Mouse (Mus musculus) midbrain, embryonic 14.5 days (tissue): Measurements from ENCODE around the gene Gm15446. TPM values are rescaled to one million over a fixed set of nuclear protein-coding genes. Genes with fewer than 3 reads are reported as not detected.
"Not testable (repeated sequence)": the region's sequence is repeated elsewhere in the genome, so short reads cannot be mapped to it uniquely, and the experiment has no call there.

Experiments
- ATAC-seq: fragments of 200-750 bp; cut with Nextera tagmentation; 2 replicates; pipeline ENCODE4 v1.8.0; 2017; ENCODE audit warnings: moderate number of reproducible peaks, moderate library complexity; ENCODE audit not compliant: low FRiP score, low TSS enrichment
- DNase-seq: peaks from one replicate; pipeline ENCODE4 v3.0.0-alpha.2; 2015
- H3K27ac ChIP-seq: fragments of 300-500 bp; sonication (generic); replicated peaks from 2 replicates; pipeline ENCODE4 v1.5.1; 2014; ENCODE audit warnings: mild to moderate bottlenecking, low read depth, low read length, moderate library complexity
- H3K27me3 ChIP-seq: fragments of 300-500 bp; sonication (generic); 2 replicates; pipeline ENCODE4 v1.6.1; 2014; ENCODE audit warnings: low read length, control low read depth, mixed read lengths; ENCODE audit not compliant: control insufficient read depth, insufficient read depth
- H3K36me3 ChIP-seq: fragments of 300-500 bp; sonication (generic); 2 replicates; pipeline ENCODE4 v1.6.1; 2014; ENCODE audit warnings: low read length, control low read depth; ENCODE audit not compliant: control insufficient read depth, insufficient read depth
- H3K4me1 ChIP-seq: fragments of 300-500 bp; sonication (generic); 2 replicates; pipeline ENCODE4 v1.6.1; 2014; ENCODE audit warnings: mild to moderate bottlenecking, antibody characterized with exemption, low read length, control low read depth; ENCODE audit not compliant: control insufficient read depth, insufficient read depth
- H3K4me2 ChIP-seq: fragments of 300-500 bp; sonication (generic); 2 replicates; pipeline ENCODE4 v1.6.1; 2014; ENCODE audit warnings: mild to moderate bottlenecking, low read length, moderate library complexity
- H3K4me3 ChIP-seq: fragments of 300-500 bp; sonication (generic); replicated peaks from 2 replicates; pipeline ENCODE4 v1.5.1; 2014; ENCODE audit warnings: low read depth, low read length
- H3K9ac ChIP-seq: fragments of 300-500 bp; sonication (generic); replicated peaks from 2 replicates; pipeline ENCODE4 v1.6.1; 2014; ENCODE audit warnings: mild to moderate bottlenecking, low read length, moderate library complexity
- H3K9me3 ChIP-seq: fragments of 300-500 bp; sonication (generic); 2 replicates; pipeline ENCODE4 v1.6.1; 2016; ENCODE audit warnings: low read length, control low read depth, mixed read lengths; ENCODE audit not compliant: control insufficient read depth
- WGBS: fragments of 180-500 bp; shearing (Covaris S2); extraction: QIAGEN DNeasy Blood & Tissue Kit; methylation state at CpG from one replicate; pipeline ENCODE4 v1.1.7; 2014; 5-methylcytosine and 5-hydroxymethylcytosine counted together
- polyA plus RNA-seq: library from polyadenylated mRNA; unstranded; fragments of >200 nt; fragmentation: Nextera tagmentation; extraction: Ambion mirVana; gene quantifications from 2 replicates; pipeline ENCODE4 v1.2.1, GENCODE M21; 2014

Gene Gm15446
- 0.45 and 0.53 TPM in 2 replicates for polyA plus RNA-seq

GRCm38 (mm10) chr5:109923261-109924071 is at the start of gene Gm15446:
Gene Gm15446, plus strand, starts transcription at chr5:109923400.
- H3K4me3 ChIP-seq, result peak within 1 kb of the TSS; percentile 46
- H3K27me3 ChIP-seq, H3K9me3 ChIP-seq, H3K36me3 ChIP-seq, H3K4me1 ChIP-seq, H3K27ac ChIP-seq: not testable (repeated sequence)
- peak within 1 kb of the TSS; percentile 54 for H3K4me2 ChIP-seq
- DNase-seq, result peak; percentile 89
- H3K9ac ChIP-seq, result peak within 1 kb of the TSS; percentile 40
- peak; percentile 98 for ATAC-seq
- WGBS, result under 1% methylated on average over 22 of the region's 22 CpGs

DNA sequence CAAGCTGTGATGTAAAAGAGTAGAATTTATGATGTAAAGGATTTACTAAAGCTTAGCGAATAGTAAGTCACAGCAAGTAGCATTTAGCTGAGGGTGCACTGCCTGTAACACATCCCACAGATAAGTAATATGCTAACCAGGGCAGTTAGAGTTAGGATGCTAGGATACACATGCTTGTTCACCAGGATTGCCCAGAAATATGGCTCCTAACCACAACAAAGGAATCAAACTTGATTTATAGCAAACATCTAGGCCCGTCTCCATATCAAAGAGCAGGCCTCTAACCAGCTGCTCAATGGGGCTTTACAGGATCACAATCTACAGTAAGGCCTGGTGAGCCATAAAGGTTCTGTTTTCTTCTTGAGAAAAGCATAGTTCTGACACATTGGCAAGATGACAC is 929 bp downstream of the Gm15446 start:
- DNase-seq, result peak; percentile 2

DNA sequence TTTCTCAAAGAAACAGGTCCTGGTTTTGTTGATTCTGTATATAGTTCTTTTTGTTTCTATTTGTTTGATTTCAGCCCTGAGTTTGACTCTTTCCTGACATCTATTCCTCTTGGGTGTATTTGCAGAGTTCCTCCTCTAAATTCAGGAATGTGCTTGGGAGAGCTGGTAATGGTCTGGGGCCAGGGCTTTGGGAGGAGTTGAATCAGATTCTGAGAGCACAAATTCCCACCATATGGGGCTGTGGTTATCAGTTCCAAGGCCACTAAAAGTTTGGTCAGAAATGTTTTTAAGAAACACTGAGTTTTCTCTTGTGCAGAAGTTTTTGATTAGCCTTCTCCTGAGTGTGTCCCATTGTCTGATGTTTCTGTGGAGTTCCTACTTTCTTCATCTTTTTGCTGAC is 1.7 kb downstream of the Gm15446 start:
- Histone ChIP-seq H3K4me1 (peaks cover 8% of the 10 kb centered on the region; the same call in 1 of the 2 replicates), H3K4me3 (no peak overlapping the region), H3K27ac (no peak overlapping the region), H3K36me3 (no peaks in the 10 kb centered on the region), H3K4me2 (no peak overlapping the region), H3K9me3 (no peaks in the 10 kb centered on the region), H3K27me3 (no peaks in the 10 kb centered on the region), H3K9ac (no peak overlapping the region)
- no peak for ATAC-seq
- DNase-seq, result no peak

More for the DNA sequence above, 929 bp downstream of the Gm15446 start:
- WGBS, result 11% methylated on average over 2 of the region's 2 CpGs
- Histone ChIP-seq H3K4me3 (peak overlapping the region; percentile 46), H3K9ac (peak overlapping the region; percentile 40; the same call in 1 of the 2 replicates), H3K4me2 (peak overlapping the region; percentile 54)
- not testable (repeated sequence) for H3K27me3 ChIP-seq, H3K9me3 ChIP-seq, H3K36me3 ChIP-seq, ATAC-seq, H3K4me1 ChIP-seq, H3K27ac ChIP-seq

DNA sequence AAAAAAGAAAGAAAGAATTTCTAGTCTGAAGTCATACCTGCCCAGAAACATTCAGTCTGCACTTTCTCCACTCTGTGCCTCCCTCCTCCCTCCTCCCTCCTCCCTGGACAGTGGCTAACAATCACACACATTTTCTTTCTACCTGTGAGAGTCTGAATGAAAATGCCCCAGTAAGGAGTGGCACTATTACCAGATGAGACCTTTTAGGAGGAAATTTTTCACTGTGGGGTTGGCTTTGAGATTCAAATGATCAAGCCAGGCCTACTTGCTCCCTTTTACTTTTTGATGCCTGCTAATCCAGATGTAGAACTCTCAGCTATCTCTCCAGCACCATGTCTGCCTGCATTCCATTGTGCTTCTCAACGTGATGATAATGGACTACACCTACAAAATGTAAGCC is 27.1 kb downstream of the Gm15446 start:
- H3K27ac ChIP-seq, result no peak overlapping the region
- no peak overlapping the region for H3K4me2 ChIP-seq
- H3K27me3 ChIP-seq, result no peaks in the 10 kb centered on the region
- no peaks in the 10 kb centered on the region for H3K4me1 ChIP-seq
- no peak for DNase-seq
- ATAC-seq, result no peak
- peaks cover 3% of the 10 kb centered on the region; the same call in 1 of the 2 replicates for H3K9me3 ChIP-seq
- no peak overlapping the region for H3K9ac ChIP-seq
- H3K36me3 ChIP-seq, result no peaks in the 10 kb centered on the region
- 55% methylated on average over 1 of the region's 1 CpGs for WGBS
- no peak overlapping the region for H3K4me3 ChIP-seq

- WGBS, result 85% methylated on average over 2 of the region's 2 CpGs
- not testable (repeated sequence) for H3K27me3 ChIP-seq, DNase-seq, H3K27ac ChIP-seq, H3K4me1 ChIP-seq, H3K36me3 ChIP-seq, H3K9ac ChIP-seq, H3K4me2 ChIP-seq, H3K4me3 ChIP-seq, H3K9me3 ChIP-seq, ATAC-seq
These were observed 57.5 kb downstream of the Gm15446 start for GRCm38 (mm10) chr5:109980743-109981142.

Other genes with a start within 250 kb of the Gm15446 start
- gene 5430403G16Rik, start 232.4 kb upstream of the Gm15446 start, polyA plus RNA-seq, result 1.7 and 2.0 TPM in 2 replicates
- gene 4930522L14Rik, start 171.5 kb upstream of the Gm15446 start, polyA plus RNA-seq, result 3.8 and 4.5 TPM in 2 replicates
- gene Zfp932, start 73.1 kb downstream of the Gm15446 start, polyA plus RNA-seq, result 18.9 and 22.4 TPM in 2 replicates
- gene Gm17655, start 149.1 kb downstream of the Gm15446 start, polyA plus RNA-seq, result 6.8 and 7.4 TPM in 2 replicates
- 0.55 and 0.80 TPM in 2 replicates for gene Gm35315, start 171.0 kb downstream of the Gm15446 start, polyA plus RNA-seq
- gene Plcxd1, start 176.6 kb downstream of the Gm15446 start, polyA plus RNA-seq, result 1.9 and 3.5 TPM in 2 replicates
- 50.8 and 64.3 TPM in 2 replicates for gene Gtpbp6, start 184.8 kb downstream of the Gm15446 start, polyA plus RNA-seq
- 15.9 and 20.0 TPM in 2 replicates for gene Zfp605, start 186.7 kb downstream of the Gm15446 start, polyA plus RNA-seq
- gene Chfr, start 212.4 kb downstream of the Gm15446 start, polyA plus RNA-seq, result 82.9 and 113 TPM in 2 replicates